Mouse (Mus musculus) large intestine, adult 2 months (tissue): ENCODE data around the gene Olfr881. TPM values are rescaled to one million over a fixed set of nuclear protein-coding genes. Genes with fewer than 3 reads are reported as not detected.

ENCODE experiments used
- DNase-seq: peaks from one replicate; pipeline ENCODE4 v3.0.0-alpha.2; 2012; ENCODE audit warnings: low read depth, low spot score
- WGBS: fragments of 180-500 bp; shearing (Covaris S2); methylation state at CpG from one replicate; pipeline ENCODE4 v1.1.7; 2018; 5-methylcytosine and 5-hydroxymethylcytosine counted together
- polyA plus RNA-seq: library from polyadenylated mRNA; depleted of rRNA; stranded (reverse); fragments of >200 nt; gene quantifications from 2 replicates; pipeline ENCODE4 v1.2.3, GENCODE M21; 2012; rRNA removed

Olfr881 gene
- not detected in 2 replicates for polyA plus RNA-seq

- DNase-seq = no peak
These were observed at the start of gene Olfr881 for GRCm38 (mm10) chr9:37991525-37991924. Gene Olfr881, plus strand, starts transcription at chr9:37991825.

- DNase-seq = no peak
- WGBS = 17% methylated on average over 2 of the region's 2 CpGs
These were observed 7.1 kb downstream of the Olfr881 start for GRCm38 (mm10) chr9:37998581-37999204.

GRCm38 (mm10) chr9:38000021-38000420 is 8.4 kb downstream of the Olfr881 start:
- WGBS = 41% methylated on average over 1 of the region's 1 CpGs
- DNase-seq = no peak

- WGBS = 80% methylated on average over 1 of the region's 1 CpGs
- DNase-seq = no peak
These were observed 33.9 kb downstream of the Olfr881 start, which contains the start of gene Olfr883 for GRCm38 (mm10) chr9:38025508-38025907. Gene Olfr883, plus strand, starts transcription at chr9:38025808.

Other genes starting within 250 kb of the Olfr881 start
- gene Olfr874, start 246.7 kb upstream of the Olfr881 start, polyA plus RNA-seq = not detected in 2 replicates
- gene Olfr875, start 220.0 kb upstream of the Olfr881 start, polyA plus RNA-seq = not detected in 2 replicates
- gene Olfr876, start 188.8 kb upstream of the Olfr881 start, polyA plus RNA-seq = not detected in 2 replicates
- gene Olfr877, start 137.6 kb upstream of the Olfr881 start, polyA plus RNA-seq = not detected in 2 replicates
- not detected in 2 replicates for gene Olfr145, start 95.1 kb upstream of the Olfr881 start, polyA plus RNA-seq
- not detected in 2 replicates for gene Olfr878, start 74.0 kb upstream of the Olfr881 start, polyA plus RNA-seq
- gene Olfr883, start 34.0 kb downstream of the Olfr881 start, polyA plus RNA-seq = not detected in 2 replicates
- not detected in 2 replicates for gene Olfr884, start 54.7 kb downstream of the Olfr881 start, polyA plus RNA-seq
- not detected in 2 replicates for gene Olfr885, start 69.5 kb downstream of the Olfr881 start, polyA plus RNA-seq
- gene Olfr887, start 92.2 kb downstream of the Olfr881 start, polyA plus RNA-seq = not detected in 2 replicates
- gene Olfr888, start 116.3 kb downstream of the Olfr881 start, polyA plus RNA-seq = not detected in 2 replicates
- gene Olfr889, start 123.4 kb downstream of the Olfr881 start, polyA plus RNA-seq = not detected in 2 replicates
- gene Olfr890, start 150.7 kb downstream of the Olfr881 start, polyA plus RNA-seq = not detected in 2 replicates
- not detected in 2 replicates for gene Olfr891, start 189.0 kb downstream of the Olfr881 start, polyA plus RNA-seq
- gene Olfr893, start 216.5 kb downstream of the Olfr881 start, polyA plus RNA-seq = not detected in 2 replicates
- not detected in 2 replicates for gene Olfr894, start 226.2 kb downstream of the Olfr881 start, polyA plus RNA-seq